ENCODE assay signal across 8 mouse cellular contexts in the genomic region with DNA sequence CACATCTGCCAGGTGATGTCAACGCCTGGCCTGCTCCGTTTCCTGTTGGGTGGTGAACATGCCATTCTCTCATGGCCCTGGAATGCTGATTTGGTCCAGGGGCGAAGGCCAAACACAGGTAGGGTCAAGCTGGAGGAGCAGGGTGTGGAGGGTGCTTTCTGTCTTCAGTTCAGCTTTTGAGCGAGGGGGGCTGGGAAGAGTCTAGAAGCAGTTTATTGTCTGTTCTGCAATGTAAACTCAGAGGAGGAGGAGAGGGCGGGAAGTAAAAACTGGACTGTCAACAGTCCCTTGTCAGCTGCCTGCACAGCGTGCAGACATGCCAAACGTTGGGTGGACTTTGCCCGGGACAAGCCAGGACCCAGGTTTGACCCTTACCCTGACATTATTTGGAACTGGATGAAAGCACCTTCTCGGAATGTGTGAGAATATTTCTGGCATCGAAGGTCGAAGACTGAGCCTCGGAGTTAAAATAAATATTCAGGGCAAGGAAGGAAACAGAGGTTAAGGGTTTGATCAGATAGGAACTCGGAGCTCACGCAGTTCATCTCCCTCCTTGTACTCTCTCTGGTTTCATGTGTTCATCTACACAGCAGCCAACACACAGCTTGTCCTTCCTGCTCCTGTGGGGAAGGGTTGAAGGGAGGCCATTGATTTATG.
DNase-seq lines count a peak whose midpoint lies in the region; ATAC-seq and TF ChIP-seq lines count a peak whose summit lies in the region.

No protein-coding gene starts in this region.

- WGBS in lung, adult 2 months = 6% methylated on average over 14 of the region's 14 CpGs

- no peak for TF ChIP-seq CTCF in lung, adult 2 months (IDR thresholded peaks at IDR 0.05; ENCODE audit: insufficient read depth, low read length)

- H3K4me1 ChIP-seq in lung, adult 2 months (ENCODE audit: control insufficient read depth, insufficient read depth, low read length) = peaks cover 25% of the 10 kb centered on the region

- no peak for TF ChIP-seq POLR2A in lung, adult 2 months (IDR thresholded peaks at IDR 0.05; ENCODE audit: borderline replicate concordance, extremely low read depth, low read depth, low read length)

- DNase-seq in embryo, embryonic 10.5 days (ENCODE audit: low spot score) = peak; percentile 66
- peak; percentile 96 for DNase-seq in heart, adult 11 months
- peak; percentile 90 to 93 for DNase-seq in kidney, adult 8-10 months
- peak; percentile 50 for DNase-seq in lung, adult 2 months
- DNase-seq in thymus, postnatal 4 days = peak; percentile 32
- no peak for DNase-seq in layer of hippocampus, adult 9-11 months
- DNase-seq in left cerebral cortex, adult 18-20 months (ENCODE audit: low spot score in 2 of 2) = no peak

- ATAC-seq in cerebellum, adult (ENCODE audit: insufficient number of reproducible peaks, low FRiP score, low TSS enrichment) = no peak

- peak overlapping the region; percentile 10 for H3K4me3 ChIP-seq in lung, adult 2 months (replicated peaks; ENCODE audit: extremely low read depth, low read depth, low read length)

Comparison
In these comparisons a context has a peak if more than half of its experiments do, and no peak if none do; other contexts are left out.
1. DNase-seq: peak in embryo, embryonic 10.5 days (single experiment), heart, adult 11 months (single experiment), kidney, adult 8-10 months (2 of 2), lung, adult 2 months (single experiment) and thymus, postnatal 4 days (single experiment); none in layer of hippocampus, adult 9-11 months (single experiment) and left cerebral cortex, adult 18-20 months (0 of 2).